Mouse (Mus musculus): Measurements from ENCODE around the gene Hist1h2af. TPM values are rescaled to one million over a fixed set of nuclear protein-coding genes. Genes with fewer than 3 reads are reported as not detected.
"Not testable (repeated sequence)": the region's sequence is repeated elsewhere in the genome, so short reads cannot be mapped to it uniquely, and the experiment has no call there.

Hist1h2af gene
- polyA plus RNA-seq, 1 experiment = 68.8 TPM

DNA sequence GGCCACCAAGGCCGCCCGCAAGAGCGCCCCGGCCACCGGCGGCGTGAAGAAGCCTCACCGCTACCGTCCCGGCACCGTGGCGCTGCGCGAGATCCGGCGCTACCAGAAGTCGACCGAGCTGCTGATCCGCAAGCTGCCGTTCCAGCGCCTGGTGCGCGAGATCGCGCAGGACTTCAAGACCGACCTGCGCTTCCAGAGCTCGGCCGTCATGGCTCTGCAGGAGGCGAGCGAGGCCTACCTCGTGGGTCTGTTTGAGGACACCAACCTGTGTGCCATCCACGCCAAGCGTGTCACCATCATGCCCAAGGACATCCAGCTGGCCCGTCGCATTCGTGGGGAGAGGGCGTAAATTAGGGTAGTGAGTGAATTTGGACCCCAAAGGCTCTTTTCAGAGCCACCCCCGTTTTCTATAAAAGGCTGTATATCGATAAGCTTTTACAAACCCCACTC, 42.2 kb downstream of the Hist1h2af start:
- Histone ChIP-seq H3K4me3 (ENCODE audit: low read depth, low read length) (peak overlapping the region; percentile 85), H3K27ac (ENCODE audit: insufficient read depth, low read length) (peak overlapping the region; percentile 58; the same call in 1 of the 2 replicates), H3K9ac (ENCODE audit: low read depth, poor library complexity, severe bottlenecking) (peak overlapping the region; percentile 79)
- not testable (repeated sequence) for H3K9me3 ChIP-seq (replicated peaks; ENCODE audit: control insufficient read depth, insufficient read depth, low read length, poor library complexity, severe bottlenecking); H3K27me3 ChIP-seq (ENCODE audit: control insufficient read depth, insufficient read depth, low read length, poor library complexity, severe bottlenecking); H3K4me1 ChIP-seq (ENCODE audit: control insufficient read depth, insufficient read depth, low read length); H3K36me3 ChIP-seq (ENCODE audit: control insufficient read depth, insufficient read depth, low read length, poor library complexity, severe bottlenecking)
- peak; percentile 81 for TF ChIP-seq POLR2A (IDR thresholded peaks at IDR 0.05; ENCODE audit: insufficient read depth, low read length)

DNA sequence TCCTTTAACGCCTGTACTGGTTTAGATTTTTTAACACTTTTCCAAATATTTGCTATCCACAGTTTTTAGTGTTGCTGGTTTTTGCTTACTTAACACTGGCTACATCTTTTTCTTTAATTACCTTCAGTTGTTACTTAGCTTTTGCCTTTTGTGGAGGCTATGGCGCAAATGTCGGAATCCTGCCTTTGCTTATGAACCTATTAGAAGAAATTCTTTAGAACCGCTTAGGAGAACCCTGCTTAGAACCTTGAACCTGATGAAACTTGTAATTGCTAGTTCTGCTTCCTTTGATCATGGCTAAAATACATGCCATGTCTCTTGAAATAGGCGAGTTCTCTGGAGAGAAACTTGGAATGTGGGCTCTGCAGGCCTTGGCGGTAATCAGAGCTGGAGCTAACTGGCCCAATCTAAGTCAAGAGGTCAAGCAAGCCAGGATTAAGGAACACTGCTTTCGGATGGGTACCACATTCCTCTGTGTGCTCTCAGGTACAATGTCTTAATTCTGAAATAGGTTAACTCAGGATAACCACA, 42.7 kb downstream of the Hist1h2af start:
- Histone ChIP-seq H3K9me3 (replicated peaks; ENCODE audit: control insufficient read depth, insufficient read depth, low read length, poor library complexity, severe bottlenecking) (no peaks in the 10 kb centered on the region), H3K27me3 (ENCODE audit: control insufficient read depth, insufficient read depth, low read length, poor library complexity, severe bottlenecking) (no peaks in the 10 kb centered on the region), H3K4me3 (ENCODE audit: low read depth, low read length) (peak overlapping the region; percentile 72), H3K4me1 (ENCODE audit: control insufficient read depth, insufficient read depth, low read length) (no peaks in the 10 kb centered on the region), H3K27ac (ENCODE audit: insufficient read depth, low read length) (peak overlapping the region; percentile 93), H3K9ac (ENCODE audit: low read depth, poor library complexity, severe bottlenecking) (peak overlapping the region; percentile 79), H3K36me3 (ENCODE audit: control insufficient read depth, insufficient read depth, low read length, poor library complexity, severe bottlenecking) (no peaks in the 10 kb centered on the region)
- TF ChIP-seq EP300 (IDR thresholded peaks at IDR 0.05; ENCODE audit: insufficient read depth, low read depth, low read length) (no peak), POLR2A (IDR thresholded peaks at IDR 0.05; ENCODE audit: insufficient read depth, low read length) (no peak), CTCF (IDR thresholded peaks at IDR 0.05; ENCODE audit: low read depth, low read length) (no peak)

DNA sequence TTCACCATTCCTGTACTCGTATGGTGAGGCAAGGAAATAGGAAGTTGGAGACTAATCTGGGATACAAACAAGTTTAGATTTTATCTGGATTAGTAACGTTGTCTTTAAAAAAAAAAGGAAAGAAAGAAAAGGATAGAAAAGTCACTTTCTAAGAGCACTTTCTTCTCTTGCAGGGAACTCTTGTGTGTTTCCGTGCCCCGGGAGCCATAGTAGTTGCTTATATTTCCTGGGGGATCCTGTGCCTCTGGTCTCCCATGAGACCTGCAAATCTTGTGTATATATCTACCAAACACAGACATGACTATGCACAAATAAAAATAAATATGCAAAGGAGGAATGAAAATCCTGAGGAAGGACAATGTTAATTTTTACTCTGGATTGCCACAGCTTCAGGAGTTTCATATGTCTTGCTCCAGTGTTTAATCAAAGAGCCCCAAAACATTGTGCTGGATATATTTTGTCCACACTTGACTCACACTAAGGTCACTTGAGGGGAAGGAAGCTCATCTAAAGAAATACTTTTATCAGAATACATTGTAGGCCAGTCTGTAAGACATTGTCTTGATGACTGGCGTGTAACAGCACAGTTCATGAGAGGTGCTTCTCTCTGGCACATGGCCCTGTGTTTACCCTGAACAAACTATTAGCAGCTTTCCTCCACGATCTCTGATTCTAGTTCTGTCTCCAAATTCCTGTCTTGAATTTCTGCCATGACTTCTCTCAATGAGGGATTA, 43.4 kb downstream of the Hist1h2af start:
- no peaks in the 10 kb centered on the region for H3K36me3 ChIP-seq (ENCODE audit: control insufficient read depth, insufficient read depth, low read length, poor library complexity, severe bottlenecking)
- H3K27me3 ChIP-seq (ENCODE audit: control insufficient read depth, insufficient read depth, low read length, poor library complexity, severe bottlenecking) = no peaks in the 10 kb centered on the region
- H3K4me3 ChIP-seq (ENCODE audit: low read depth, low read length) = peak overlapping the region; percentile 72; the same call in 1 of the 2 replicates
- H3K4me1 ChIP-seq (ENCODE audit: control insufficient read depth, insufficient read depth, low read length) = no peaks in the 10 kb centered on the region
- H3K27ac ChIP-seq (ENCODE audit: insufficient read depth, low read length) = peak overlapping the region; percentile 93
- TF ChIP-seq EP300 (IDR thresholded peaks at IDR 0.05; ENCODE audit: insufficient read depth, low read depth, low read length) = no peak
- TF ChIP-seq POLR2A (IDR thresholded peaks at IDR 0.05; ENCODE audit: insufficient read depth, low read length) = no peak
- no peak for TF ChIP-seq CTCF (IDR thresholded peaks at IDR 0.05; ENCODE audit: low read depth, low read length)
- H3K9ac ChIP-seq (ENCODE audit: low read depth, poor library complexity, severe bottlenecking) = peak overlapping the region; percentile 79
- no peaks in the 10 kb centered on the region for H3K9me3 ChIP-seq (replicated peaks; ENCODE audit: control insufficient read depth, insufficient read depth, low read length, poor library complexity, severe bottlenecking)

GRCm38 (mm10) chr13:23577835-23578234, 44.1 kb downstream of the Hist1h2af start:
- Histone ChIP-seq H3K36me3 (ENCODE audit: control insufficient read depth, insufficient read depth, low read length, poor library complexity, severe bottlenecking) (no peaks in the 10 kb centered on the region), H3K4me1 (ENCODE audit: control insufficient read depth, insufficient read depth, low read length) (no peaks in the 10 kb centered on the region), H3K27ac (ENCODE audit: insufficient read depth, low read length) (no peak overlapping the region), H3K27me3 (ENCODE audit: control insufficient read depth, insufficient read depth, low read length, poor library complexity, severe bottlenecking) (no peaks in the 10 kb centered on the region), H3K9ac (ENCODE audit: low read depth, poor library complexity, severe bottlenecking) (no peak overlapping the region), H3K4me3 (ENCODE audit: low read depth, low read length) (no peak overlapping the region), H3K9me3 (replicated peaks; ENCODE audit: control insufficient read depth, insufficient read depth, low read length, poor library complexity, severe bottlenecking) (no peaks in the 10 kb centered on the region)
- TF ChIP-seq CTCF (IDR thresholded peaks at IDR 0.05; ENCODE audit: low read depth, low read length) (no peak), POLR2A (IDR thresholded peaks at IDR 0.05; ENCODE audit: insufficient read depth, low read length) (no peak), EP300 (IDR thresholded peaks at IDR 0.05; ENCODE audit: insufficient read depth, low read depth, low read length) (no peak)

- Histone ChIP-seq H3K9me3 (replicated peaks; ENCODE audit: control insufficient read depth, insufficient read depth, low read length, poor library complexity, severe bottlenecking) (no peaks in the 10 kb centered on the region), H3K4me3 (ENCODE audit: low read depth, low read length) (peak within 1 kb of the TSS; percentile 68), H3K36me3 (ENCODE audit: control insufficient read depth, insufficient read depth, low read length, poor library complexity, severe bottlenecking) (no peaks in the 10 kb centered on the region), H3K4me1 (ENCODE audit: control insufficient read depth, insufficient read depth, low read length) (no peaks in the 10 kb centered on the region), H3K27ac (ENCODE audit: insufficient read depth, low read length) (peak within 1 kb of the TSS; percentile 64), H3K9ac (ENCODE audit: low read depth, poor library complexity, severe bottlenecking) (peak within 1 kb of the TSS; percentile 95), H3K27me3 (ENCODE audit: control insufficient read depth, insufficient read depth, low read length, poor library complexity, severe bottlenecking) (no peaks in the 10 kb centered on the region)
- TF ChIP-seq POLR2A (IDR thresholded peaks at IDR 0.05; ENCODE audit: insufficient read depth, low read length) (peak; percentile 100), CTCF (IDR thresholded peaks at IDR 0.05; ENCODE audit: low read depth, low read length) (no peak), EP300 (IDR thresholded peaks at IDR 0.05; ENCODE audit: insufficient read depth, low read depth, low read length) (peak; percentile 72)
These were observed 47.9 kb downstream of the Hist1h2af start, which contains the start of gene Hist1h4d for GRCm38 (mm10) chr13:23581408-23582218. Gene Hist1h4d (plus strand): TSS chr13:23581598.
